26 mouse cellular contexts compared by ENCODE assay signal in the genomic region with DNA sequence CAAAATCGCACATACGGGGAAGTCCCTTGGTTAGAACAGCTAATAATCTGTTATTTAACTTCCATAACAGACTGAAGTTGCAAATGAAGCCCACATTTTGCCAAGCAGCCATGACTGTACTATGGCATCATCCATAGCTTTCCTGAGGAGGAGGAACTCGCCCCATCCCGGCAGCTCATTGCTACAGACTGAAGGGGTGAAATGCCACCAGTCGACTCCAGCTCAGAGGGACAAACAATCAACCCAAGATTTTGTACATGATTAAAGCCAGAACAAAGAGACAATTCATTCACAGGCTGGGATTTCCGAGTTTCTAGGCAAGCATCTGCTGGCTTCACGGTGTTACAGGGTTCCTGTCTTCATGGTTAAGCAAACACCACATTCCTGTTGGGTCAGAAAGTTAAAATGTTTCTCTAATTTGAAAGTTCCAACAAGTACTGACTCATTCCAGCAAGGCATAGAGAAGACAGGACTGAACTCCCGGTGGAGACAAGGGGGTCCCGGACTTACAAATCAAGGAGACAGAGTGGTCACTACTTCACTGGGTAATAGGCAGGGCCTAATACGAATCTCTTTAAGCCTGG. TPM values are rescaled to one million over a fixed set of nuclear protein-coding genes. Genes with fewer than 3 reads are reported as not detected.
"Had no signal": no experiment of that assay in that cellular context is flagged by ENCODE, and none has a peak within 500 bp of the region (broad histone marks: within the 10 kb centered on the region; RNA-seq: fewer than 3 reads in every experiment).

No protein-coding gene starts in this region.

- H3K9me3 ChIP-seq: lung, embryonic 15.5 days; megakaryocyte, embryonic 14.5 days; midbrain, embryonic 13.5 days; midbrain, embryonic 15.5 days; neural tube, embryonic 12.5 days had no signal

- H3K4me3 ChIP-seq: lung, embryonic 15.5 days; megakaryocyte, embryonic 14.5 days; midbrain, embryonic 13.5 days; midbrain, embryonic 15.5 days; neural tube, embryonic 12.5 days had no signal

- DNase-seq: liver, postnatal 0 days; lung, adult 2 months; lung, postnatal 14 days; lung, postnatal 36 days; right cerebral cortex, postnatal 14 days; right cerebral cortex, postnatal 4 days; spleen, adult 18-20 months; thymus, adult 18-20 months; thymus, postnatal 14 days; thymus, postnatal 36 days had no signal

- H3K9ac ChIP-seq: liver, postnatal 0 days; lung, embryonic 15.5 days; midbrain, embryonic 13.5 days; midbrain, embryonic 15.5 days; neural tube, embryonic 12.5 days had no signal

- H3K4me2 ChIP-seq: lung, embryonic 15.5 days; midbrain, embryonic 11.5 days; midbrain, embryonic 13.5 days; midbrain, embryonic 15.5 days; neural tube, embryonic 12.5 days had no signal

- H3K27me3 ChIP-seq: lung, embryonic 15.5 days; midbrain, embryonic 13.5 days; midbrain, embryonic 15.5 days; neural tube, embryonic 12.5 days had no signal

- ATAC-seq: liver, postnatal 0 days; lung, postnatal 0 days; midbrain, embryonic 13.5 days; midbrain, embryonic 15.5 days had no signal

- H3K27ac ChIP-seq: lung, embryonic 15.5 days; macrophage; midbrain, embryonic 13.5 days; midbrain, embryonic 15.5 days; neural tube, embryonic 12.5 days had no signal

- H3K4me1 ChIP-seq: midbrain, embryonic 13.5 days; midbrain, embryonic 15.5 days; neural tube, embryonic 12.5 days had no signal

- H3K36me3 ChIP-seq: lung, embryonic 15.5 days; midbrain, embryonic 13.5 days; midbrain, embryonic 15.5 days; neural tube, embryonic 12.5 days had no signal

RNA-seq across cellular contexts. Expression of a gene that starts 1.7 kb away (rescaled TPM):
- total RNA-seq: megakaryocyte progenitor cell, adult 5-6 weeks; midbrain, postnatal 0 days had no signal
- polyA plus RNA-seq: liver, postnatal 0 days; lung, adult 2 months; lung, postnatal 0 days; macrophage; midbrain, embryonic 11.5 days; midbrain, embryonic 13.5 days; midbrain, embryonic 15.5 days; midbrain, postnatal 0 days; neural tube, embryonic 12.5 days; neural tube, embryonic 14.5 days; small intestine, adult 2 months; stomach, embryonic 14.5 days; stomach, embryonic 16.5 days; thymus, postnatal 0 days had no signal

RNA-seq across cellular contexts. Expression of a gene that starts 34.0 kb away (rescaled TPM):
- total RNA-seq: megakaryocyte progenitor cell, adult 5-6 weeks; midbrain, postnatal 0 days; neutrophil, adult 5-6 weeks had no signal
- polyA plus RNA-seq: lung, embryonic 15.5 days; macrophage; midbrain, embryonic 11.5 days; midbrain, embryonic 13.5 days; midbrain, embryonic 15.5 days; midbrain, postnatal 0 days; neural tube, embryonic 12.5 days; neural tube, embryonic 14.5 days; small intestine, adult 2 months; stomach, embryonic 14.5 days had no signal

RNA-seq across cellular contexts. Expression of a gene that starts 36.0 kb away (rescaled TPM):
- total RNA-seq: neutrophil, adult 5-6 weeks had no signal
- polyA plus RNA-seq: liver, postnatal 0 days; macrophage; small intestine, adult 2 months had no signal
